Comparison of ENCODE assay signal across 1 mouse cellular context in the genomic region with DNA sequence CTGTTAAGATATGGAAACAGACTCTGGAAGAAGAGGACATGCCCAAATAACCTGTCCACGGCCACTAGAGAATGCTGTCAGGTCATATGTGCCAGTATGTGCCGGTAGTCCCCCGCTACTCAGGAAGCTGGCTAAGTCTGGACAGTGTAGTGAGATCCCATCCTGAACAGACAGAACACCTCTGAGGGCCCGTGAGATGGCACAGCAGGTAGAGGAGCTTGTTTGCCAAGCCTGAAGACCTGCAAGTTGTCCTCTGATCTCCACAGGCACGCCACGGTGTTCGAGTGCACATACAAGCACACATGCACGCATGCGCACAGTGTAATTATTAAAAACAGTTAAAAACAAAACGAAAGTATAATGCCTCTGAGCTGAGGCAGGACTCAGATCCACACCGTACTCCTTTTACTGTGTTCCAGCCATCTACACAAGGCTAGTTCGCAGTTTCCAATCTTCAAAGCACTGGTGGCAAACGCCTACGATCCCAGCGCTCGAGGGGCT.
TF ChIP-seq lines count a peak whose summit lies in the region.

No protein-coding gene starts in this region.

TF ChIP-seq in myocyte, 11 proteins besides CTCF, POLR2A, EP300 and RAD21:
- TF ChIP-seq E2F4 (IDR thresholded peaks at IDR 0.05; ENCODE audit: insufficient read depth) (no peak), TCF12 (IDR thresholded peaks at IDR 0.05; ENCODE audit: insufficient read depth, poor library complexity, severe bottlenecking) (no peak), USF1 (IDR thresholded peaks at IDR 0.05; ENCODE audit: low read depth) (no peak), MAX (IDR thresholded peaks at IDR 0.05; ENCODE audit: low read depth) (no peak)
